Mouse (Mus musculus) intestine, embryonic 14.5 days (tissue): ENCODE results near the gene Doc2g. TPM values are rescaled to one million over a fixed set of nuclear protein-coding genes. Genes with fewer than 3 reads are reported as not detected.
"Not testable (repeated sequence)": the region's sequence is repeated elsewhere in the genome, so short reads cannot be mapped to it uniquely, and the experiment has no call there.

Source experiments
- ATAC-seq: fragments of 200-750 bp; cut with Nextera tagmentation; replicated peaks from 2 replicates; pipeline ENCODE4 v1.8.0; 2017; ENCODE audit warnings: low read depth, moderate number of reproducible peaks, moderate TSS enrichment, moderate library complexity; ENCODE audit not compliant: low FRiP score, low TSS enrichment
- DNase-seq: peaks from one replicate; pipeline ENCODE4 v3.0.0-alpha.2; 2018; ENCODE audit warnings: low spot score
- H3K27ac ChIP-seq: fragments of 300-500 bp; sonication (generic); 2 replicates; pipeline ENCODE4 v1.5.1; 2014; ENCODE audit warnings: low read depth, mild to moderate bottlenecking, control low read depth
- H3K27me3 ChIP-seq: fragments of 300-500 bp; sonication (generic); replicated peaks from 2 replicates; pipeline ENCODE4 v1.6.1; 2014; ENCODE audit warnings: low read length, control low read depth; ENCODE audit not compliant: control insufficient read depth, insufficient read depth
- H3K36me3 ChIP-seq: fragments of 300-500 bp; sonication (generic); 2 replicates; pipeline ENCODE4 v1.6.1; 2014; ENCODE audit warnings: low read length, control low read depth; ENCODE audit not compliant: control insufficient read depth, insufficient read depth
- H3K4me1 ChIP-seq: fragments of 300-500 bp; sonication (generic); replicated peaks from 2 replicates; pipeline ENCODE4 v1.6.1; 2014; ENCODE audit warnings: low read length, control low read depth, mixed read lengths; ENCODE audit not compliant: control insufficient read depth, insufficient read depth
- H3K4me2 ChIP-seq: fragments of 300-500 bp; sonication (generic); 2 replicates; pipeline ENCODE4 v1.6.1; 2014; ENCODE audit warnings: low read length
- H3K4me3 ChIP-seq: fragments of 300-500 bp; sonication (generic); 2 replicates; pipeline ENCODE4 v1.5.1; 2014; ENCODE audit warnings: low read depth, low read length, control low read depth, mixed read lengths
- H3K9ac ChIP-seq: fragments of 300-500 bp; sonication (generic); 2 replicates; pipeline ENCODE4 v1.6.1; 2014; ENCODE audit warnings: mild to moderate bottlenecking, low read length
- H3K9me3 ChIP-seq: fragments of 300-500 bp; sonication (generic); 2 replicates; pipeline ENCODE4 v1.6.1; 2016; ENCODE audit warnings: low read length, control low read depth; ENCODE audit not compliant: control insufficient read depth
- WGBS: fragments of 180-500 bp; shearing (Covaris S2); extraction: QIAGEN DNeasy Blood & Tissue Kit; methylation state at CpG from one replicate; pipeline ENCODE4 v1.1.7; 2014; 5-methylcytosine and 5-hydroxymethylcytosine counted together
- polyA plus RNA-seq: library from polyadenylated mRNA; unstranded; fragments of >200 nt; fragmentation: Nextera tagmentation; extraction: Ambion mirVana; gene quantifications from 2 replicates; pipeline ENCODE4 v1.2.1, GENCODE M21; 2014

The Doc2g gene
- polyA plus RNA-seq, result 3.6 and 3.9 TPM in 2 replicates

GRCm38 (mm10) chr19:4003112-4003511 is at the start of gene Doc2g:
Gene Doc2g (plus strand): TSS chr19:4003313.
- Histone ChIP-seq H3K4me2 (no peak within 1 kb of the TSS), H3K9me3 (no peaks in the 10 kb centered on the region), H3K27me3 (no peaks in the 10 kb centered on the region), H3K4me1 (peaks cover 16% of the 10 kb centered on the region), H3K27ac (no peak within 1 kb of the TSS), H3K36me3 (peaks cover 30% of the 10 kb centered on the region), H3K9ac (no peak within 1 kb of the TSS), H3K4me3 (no peak within 1 kb of the TSS)
- no peak for DNase-seq
- no peak for ATAC-seq
- 71% methylated on average over 1 of the region's 1 CpGs for WGBS

GRCm38 (mm10) chr19:3955033-3955432 is 48.1 kb upstream of the Doc2g start:
- no peak overlapping the region for H3K4me3 ChIP-seq
- H3K4me2 ChIP-seq, result no peak overlapping the region
- no peaks in the 10 kb centered on the region for H3K27me3 ChIP-seq
- H3K9me3 ChIP-seq, result no peaks in the 10 kb centered on the region
- H3K9ac ChIP-seq, result no peak overlapping the region
- 79% methylated on average over 3 of the region's 3 CpGs for WGBS
- no peaks in the 10 kb centered on the region for H3K36me3 ChIP-seq
- ATAC-seq (no peak), DNase-seq (no peak)
- no peak overlapping the region for H3K27ac ChIP-seq
- H3K4me1 ChIP-seq, result no peaks in the 10 kb centered on the region

DNA sequence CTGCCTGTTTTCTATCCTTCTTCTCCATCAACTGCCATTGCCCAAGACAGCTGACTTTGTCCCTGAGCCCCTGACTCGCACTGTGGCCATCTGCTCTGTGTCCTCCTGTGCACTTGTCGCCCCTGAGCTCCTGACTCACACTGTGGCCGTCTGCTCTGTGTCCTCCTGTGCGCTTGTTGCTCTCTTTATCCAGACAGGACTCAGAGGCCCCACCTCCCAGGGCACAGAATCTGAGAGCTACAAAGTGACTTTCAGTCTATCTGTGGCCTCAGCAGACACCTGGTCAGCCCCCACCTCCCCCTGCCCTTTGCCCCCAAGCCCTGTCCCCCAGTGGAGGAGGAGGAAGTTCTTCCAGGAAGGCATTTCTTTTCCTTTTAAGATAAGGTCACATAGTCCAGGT is 47.3 kb upstream of the Doc2g start:
- Histone ChIP-seq H3K9ac (no peak overlapping the region), H3K4me2 (no peak overlapping the region), H3K27ac (no peak overlapping the region), H3K27me3 (no peaks in the 10 kb centered on the region), H3K4me3 (no peak overlapping the region), H3K4me1 (no peaks in the 10 kb centered on the region), H3K9me3 (no peaks in the 10 kb centered on the region), H3K36me3 (no peaks in the 10 kb centered on the region)
- ATAC-seq (no peak), DNase-seq (no peak)
- 51% methylated on average over 4 of the region's 4 CpGs for WGBS

DNA sequence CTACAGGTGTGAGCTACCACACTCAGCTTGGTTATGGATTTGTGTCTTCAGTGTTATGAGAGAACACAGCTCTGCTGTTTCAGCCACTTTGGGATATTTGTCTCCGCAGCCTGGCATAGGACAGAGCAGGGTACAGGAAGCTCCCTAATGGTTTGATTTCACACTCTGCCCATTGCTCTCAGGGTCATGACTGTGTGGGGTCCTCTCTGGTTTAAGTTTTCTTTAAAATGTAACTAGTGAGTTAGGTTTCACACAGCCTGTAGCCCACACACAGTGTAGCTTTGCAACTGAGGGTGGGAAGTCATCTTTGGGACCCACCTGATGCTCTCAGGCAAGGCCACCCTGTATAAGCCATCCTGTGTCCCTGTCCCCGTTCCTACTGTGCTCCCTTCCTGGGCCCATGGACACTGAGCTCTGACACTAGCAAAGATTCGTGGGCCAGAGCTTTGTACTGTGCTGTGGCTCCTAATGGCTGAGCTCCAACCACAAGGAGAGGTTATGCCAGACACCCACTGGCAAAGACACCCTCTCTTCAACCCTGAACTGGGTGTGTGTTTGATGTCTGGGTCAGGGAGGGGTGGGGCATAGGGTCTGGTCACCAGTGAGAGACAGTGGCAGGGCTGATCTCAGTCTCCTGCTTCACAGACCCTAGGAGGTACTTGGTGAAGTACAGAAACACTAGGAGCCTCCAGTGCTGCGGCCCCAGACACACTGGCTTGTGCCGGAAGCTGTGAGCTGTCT is 45.6 kb upstream of the Doc2g start:
- WGBS, result 69% methylated on average over 5 of the region's 5 CpGs
- not testable (repeated sequence) for ATAC-seq

DNA sequence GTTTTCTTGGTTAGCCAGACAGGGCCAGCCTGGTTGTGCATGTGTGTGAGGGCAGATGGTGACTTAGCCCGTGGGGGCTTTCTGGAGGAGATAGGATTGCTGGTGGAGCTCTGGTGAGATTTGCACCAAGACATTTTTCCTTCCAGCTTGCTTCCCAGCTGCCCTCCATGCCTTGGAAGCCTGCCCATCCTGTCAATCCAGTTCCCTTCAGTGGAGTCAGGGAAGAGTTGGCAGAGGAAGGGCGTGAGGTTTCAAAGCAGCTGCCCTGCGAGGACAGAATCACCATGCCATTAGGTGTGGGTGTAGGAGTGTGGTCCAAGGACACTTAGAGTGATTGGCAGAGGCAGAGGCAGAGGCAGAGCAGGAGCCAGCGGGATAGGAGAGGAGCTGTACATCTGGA is 44.6 kb upstream of the Doc2g start, which contains the start of gene Aldh3b3:
Aldh3b3 (plus strand) TSS at position 176 of the 400 bp plus-strand sequence.
- no peak within 1 kb of the TSS for H3K4me2 ChIP-seq
- H3K27ac ChIP-seq, result no peak within 1 kb of the TSS
- no peaks in the 10 kb centered on the region for H3K9me3 ChIP-seq
- no peaks in the 10 kb centered on the region for H3K4me1 ChIP-seq
- H3K4me3 ChIP-seq, result no peak within 1 kb of the TSS
- H3K36me3 ChIP-seq, result no peaks in the 10 kb centered on the region
- 74% methylated on average over 4 of the region's 4 CpGs for WGBS
- no peak within 1 kb of the TSS for H3K9ac ChIP-seq
- H3K27me3 ChIP-seq, result no peaks in the 10 kb centered on the region
- ATAC-seq (no peak), DNase-seq (no peak)

More for the DNA sequence above, 45.6 kb upstream of the Doc2g start:
- not testable (repeated sequence) for H3K4me2 ChIP-seq, H3K4me1 ChIP-seq, H3K27me3 ChIP-seq, DNase-seq, H3K27ac ChIP-seq, H3K36me3 ChIP-seq, H3K9me3 ChIP-seq, H3K4me3 ChIP-seq, H3K9ac ChIP-seq

GRCm38 (mm10) chr19:3959030-3959429 is 44.1 kb upstream of the Doc2g start:
- Histone ChIP-seq H3K4me2 (no peak overlapping the region), H3K27me3 (no peaks in the 10 kb centered on the region), H3K27ac (no peak overlapping the region), H3K4me1 (no peaks in the 10 kb centered on the region), H3K9me3 (no peaks in the 10 kb centered on the region), H3K9ac (no peak overlapping the region), H3K4me3 (no peak overlapping the region), H3K36me3 (no peaks in the 10 kb centered on the region)
- ATAC-seq, result no peak
- DNase-seq, result no peak

DNA sequence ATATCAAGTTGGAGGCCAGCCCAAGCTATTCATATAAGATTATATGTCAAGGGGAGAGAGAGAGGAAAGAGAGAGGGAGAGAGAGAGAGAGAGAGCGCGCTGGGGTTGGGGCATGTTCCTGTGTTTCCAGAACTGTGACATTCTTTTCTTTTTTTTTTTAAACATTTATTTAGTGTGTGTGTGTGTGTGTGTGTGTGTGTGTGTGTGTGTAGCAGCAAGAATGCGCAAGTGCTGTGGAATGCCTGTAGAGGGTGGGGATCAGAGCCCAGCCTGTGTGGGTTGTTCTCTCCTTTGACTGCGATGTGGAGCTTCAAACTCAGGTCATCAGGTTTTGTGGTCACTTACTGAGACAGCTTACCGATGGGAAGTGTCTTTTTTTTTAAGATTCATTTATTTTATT is 42.9 kb upstream of the Doc2g start:
- 78% methylated on average over 5 of the region's 5 CpGs for WGBS
- H3K4me2 ChIP-seq, result no peak overlapping the region
- no peaks in the 10 kb centered on the region for H3K27me3 ChIP-seq
- no peaks in the 10 kb centered on the region for H3K4me1 ChIP-seq
- DNase-seq, result no peak
- no peak overlapping the region for H3K27ac ChIP-seq
- no peaks in the 10 kb centered on the region for H3K36me3 ChIP-seq
- no peaks in the 10 kb centered on the region for H3K9me3 ChIP-seq
- no peak overlapping the region for H3K9ac ChIP-seq
- H3K4me3 ChIP-seq, result no peak overlapping the region
- ATAC-seq, result no peak

DNA sequence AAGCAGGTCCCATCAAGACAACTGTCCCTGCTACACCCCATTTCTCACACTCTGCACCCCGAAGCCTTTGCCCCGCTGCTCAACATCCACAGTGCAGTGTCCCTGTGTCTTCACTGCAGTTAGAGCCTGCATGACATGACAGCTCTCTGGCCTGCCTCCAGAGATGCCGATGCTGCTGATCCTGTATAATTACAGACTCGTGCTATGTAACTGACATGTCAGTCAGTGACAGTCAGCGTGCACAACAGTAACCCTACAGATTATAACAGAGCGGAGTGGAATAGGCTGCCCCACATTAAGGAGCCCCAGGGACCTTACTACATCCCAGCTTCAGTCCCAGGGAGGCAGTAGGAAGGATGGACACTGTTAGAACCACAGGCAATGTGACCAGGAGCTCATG is 41.3 kb upstream of the Doc2g start:
- H3K27me3 ChIP-seq, H3K9ac ChIP-seq, DNase-seq, H3K4me1 ChIP-seq, H3K9me3 ChIP-seq, H3K36me3 ChIP-seq, H3K27ac ChIP-seq, H3K4me3 ChIP-seq, H3K4me2 ChIP-seq, ATAC-seq: not testable (repeated sequence)
- WGBS, result 89% methylated on average over 6 of the region's 6 CpGs

DNA sequence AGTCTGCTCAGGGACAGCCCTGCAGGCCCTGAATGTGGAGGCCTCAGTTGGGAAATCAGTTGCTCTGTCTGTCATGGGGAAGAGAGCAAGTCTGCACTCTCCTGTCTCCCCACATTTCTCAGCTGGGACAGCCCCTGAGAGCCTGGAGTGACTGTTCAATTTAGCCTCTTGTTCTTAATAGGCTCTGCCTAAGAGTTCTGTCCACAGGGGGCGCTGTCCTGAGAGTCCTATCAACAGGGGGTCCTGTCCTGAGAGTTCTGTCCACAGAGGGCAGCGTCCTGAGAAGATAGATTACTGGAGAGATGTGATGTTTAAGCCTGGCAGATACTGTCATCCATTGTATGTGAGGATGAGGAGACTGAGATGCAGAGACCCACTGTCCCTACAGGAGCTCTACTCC is 40.6 kb upstream of the Doc2g start:
- ATAC-seq (no peak), DNase-seq (no peak)
- no peak overlapping the region for H3K4me2 ChIP-seq
- H3K4me1 ChIP-seq, result no peaks in the 10 kb centered on the region
- H3K9me3 ChIP-seq, result no peaks in the 10 kb centered on the region
- H3K27ac ChIP-seq, result no peak overlapping the region
- WGBS, result 16% methylated on average over 2 of the region's 2 CpGs
- H3K9ac ChIP-seq, result no peak overlapping the region
- H3K4me3 ChIP-seq, result no peak overlapping the region
- H3K27me3 ChIP-seq, result no peaks in the 10 kb centered on the region
- H3K36me3 ChIP-seq, result no peaks in the 10 kb centered on the region
